Mouse (Mus musculus) thymus, postnatal 25 days (tissue): ENCODE data around the gene Gm42674.
A peak's percentile ranks its signal among the peaks of the same experiment; 100 is the strongest.

Source experiments
- DNase-seq: peaks from one replicate; pipeline ENCODE4 v3.0.0; 2022

The Gm42674 gene

DNA sequence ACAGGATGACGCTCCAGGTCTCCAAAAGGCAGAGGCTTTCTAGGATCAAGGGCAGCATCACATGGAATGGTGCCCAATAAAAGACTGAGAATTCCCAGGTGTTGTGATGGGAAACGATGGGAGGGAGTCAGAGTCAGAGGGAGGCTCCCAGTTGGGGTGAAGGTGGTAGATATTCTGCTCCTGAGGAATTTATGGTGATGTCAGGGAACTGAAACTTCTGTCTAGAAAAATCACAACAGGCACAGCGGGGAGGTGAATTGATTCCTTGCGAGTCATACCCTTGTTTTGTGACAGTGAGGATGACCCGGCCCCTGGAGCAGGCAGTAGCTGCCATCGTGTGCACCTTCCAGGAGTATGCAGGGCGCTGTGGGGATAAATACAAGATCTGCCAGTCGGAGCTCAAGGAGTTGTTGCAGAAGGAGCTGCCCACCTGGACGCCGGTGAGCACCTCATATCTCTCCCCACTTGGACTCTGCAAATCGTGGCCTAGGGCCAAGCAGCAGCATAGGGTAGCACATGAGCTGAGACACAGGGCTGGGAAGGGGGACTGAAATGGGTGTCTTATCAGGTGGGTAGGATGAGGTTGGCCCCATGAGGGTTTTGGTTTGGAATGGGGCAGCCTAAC, at the start of gene Gm42674:
Gm42674 (plus strand) TSS at position 419 of the 625 bp plus-strand sequence.
- DNase-seq = no peak

- DNase-seq = no peak
Measured at GRCm38 (mm10) chr3:90552231-90552630, 49.5 kb upstream of the Gm42674 start.

DNA sequence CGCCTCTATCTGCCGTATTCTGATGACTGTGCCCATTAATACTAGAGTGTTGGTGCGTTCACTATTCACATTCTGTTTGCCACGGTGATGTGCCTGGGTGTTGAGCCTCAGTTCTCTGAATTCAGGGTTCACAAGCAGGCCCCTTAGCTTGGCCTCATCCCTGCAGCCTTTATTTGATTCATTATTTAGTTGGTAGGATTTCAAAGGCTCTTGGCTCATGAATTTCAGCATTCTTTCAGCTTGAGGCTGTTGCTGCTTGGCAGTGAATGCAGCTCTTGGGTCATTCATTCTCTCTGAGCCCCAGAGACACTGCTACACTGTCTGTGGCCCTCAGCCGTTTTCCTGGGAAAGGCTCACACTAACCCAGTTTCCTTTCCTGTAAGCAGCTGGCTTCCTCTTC, 45.8 kb upstream of the Gm42674 start:
- DNase-seq = no peak

GRCm38 (mm10) chr3:90560008-90560628, 41.6 kb upstream of the Gm42674 start, which contains the start of gene S100a3:
TSS of gene S100a3 (plus strand) at chr3:90560578.
- DNase-seq = no peak

DNA sequence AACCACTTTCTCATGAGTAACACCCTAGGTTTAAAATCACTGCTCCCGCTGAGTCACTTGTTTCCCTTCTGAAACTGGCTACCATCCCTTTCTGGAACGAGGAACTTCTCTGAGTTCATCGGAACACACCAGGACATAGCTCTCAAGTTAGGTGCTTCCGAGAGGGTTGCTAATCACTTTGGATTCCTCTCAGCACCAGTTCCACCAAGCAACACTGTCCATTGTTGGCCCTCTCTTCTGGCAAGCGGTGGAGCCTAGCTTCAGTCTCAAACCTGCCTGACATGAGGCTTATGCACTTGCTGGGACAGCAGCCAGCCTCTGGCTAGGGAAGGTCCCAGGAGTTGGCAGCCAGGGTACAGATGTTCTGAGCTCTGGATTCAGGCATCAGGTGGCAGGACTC, 27.0 kb upstream of the Gm42674 start:
- DNase-seq = no peak

GRCm38 (mm10) chr3:90575320-90575719, 26.4 kb upstream of the Gm42674 start:
- DNase-seq = no peak

DNA sequence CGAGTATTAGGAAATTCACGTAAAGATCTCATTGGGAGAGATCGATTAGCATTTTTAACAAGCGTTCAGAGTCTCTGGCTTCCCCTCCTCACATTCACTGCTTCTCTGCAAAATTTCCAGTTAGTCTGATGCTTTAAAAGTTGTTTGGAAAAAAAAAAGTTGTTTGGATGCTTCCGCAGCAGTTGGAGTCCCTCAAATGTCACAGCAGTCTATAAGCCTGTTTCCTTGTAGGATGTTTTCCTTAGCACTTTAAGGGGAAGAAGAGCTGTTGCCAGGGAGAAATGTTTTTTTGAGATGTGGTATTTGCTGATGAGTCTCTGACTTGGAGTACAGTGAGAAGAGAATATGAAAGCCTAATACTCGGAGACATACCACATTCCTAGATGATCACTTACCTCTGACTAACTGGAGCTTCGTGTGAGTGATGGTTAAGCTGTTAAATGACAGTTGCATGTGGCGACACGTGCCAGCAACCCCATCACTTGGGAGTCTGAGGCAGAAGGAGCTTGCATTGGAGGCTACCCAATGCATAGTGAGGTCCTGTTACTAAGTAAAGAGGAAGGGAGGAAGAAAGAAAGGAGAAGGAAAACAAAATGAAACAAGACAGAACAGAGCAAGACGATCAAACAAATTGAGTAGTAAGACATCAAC, 25.2 kb upstream of the Gm42674 start:
- no peak for DNase-seq

GRCm38 (mm10) chr3:90579433-90579832, 22.3 kb upstream of the Gm42674 start:
- DNase-seq = no peak

DNA sequence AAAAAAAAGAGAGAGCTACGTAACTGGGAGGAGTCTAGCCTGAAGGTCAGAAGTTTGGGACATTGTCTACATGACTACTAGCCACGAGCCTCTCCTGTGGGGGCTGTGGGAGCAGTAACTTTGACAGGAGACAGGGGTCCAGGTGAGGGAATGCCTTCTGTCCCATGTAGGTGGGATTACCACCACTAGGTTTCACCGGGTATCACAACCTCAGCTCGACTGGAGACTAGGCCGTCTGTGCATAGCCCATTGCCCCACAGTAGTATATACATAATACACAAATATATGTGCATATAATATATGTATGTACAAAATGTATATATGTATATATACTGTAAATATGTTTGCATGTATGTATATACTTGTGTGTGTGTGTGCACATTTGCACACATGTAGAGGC, 20.6 kb upstream of the Gm42674 start:
- no peak for DNase-seq

DNA sequence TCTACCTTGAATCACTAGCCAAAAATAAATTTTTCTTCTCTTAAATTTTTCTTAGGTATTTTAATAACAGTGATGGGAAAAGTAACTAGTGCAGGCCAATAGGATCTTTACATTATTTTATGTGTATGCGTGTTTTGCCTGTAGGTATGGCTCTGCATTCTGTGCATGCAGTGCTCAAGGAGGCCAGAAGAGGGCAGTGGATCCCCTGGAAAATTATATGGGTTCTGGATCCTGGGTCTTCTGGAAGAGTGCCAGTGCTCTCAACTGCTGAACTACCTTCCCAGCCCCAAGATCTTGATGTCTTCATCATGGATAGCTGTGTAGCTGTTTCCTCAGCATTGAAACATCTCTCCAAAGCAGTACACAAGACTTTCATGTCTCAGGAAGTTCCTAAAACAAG, 19.5 kb upstream of the Gm42674 start:
- DNase-seq = peak; percentile 34

DNA sequence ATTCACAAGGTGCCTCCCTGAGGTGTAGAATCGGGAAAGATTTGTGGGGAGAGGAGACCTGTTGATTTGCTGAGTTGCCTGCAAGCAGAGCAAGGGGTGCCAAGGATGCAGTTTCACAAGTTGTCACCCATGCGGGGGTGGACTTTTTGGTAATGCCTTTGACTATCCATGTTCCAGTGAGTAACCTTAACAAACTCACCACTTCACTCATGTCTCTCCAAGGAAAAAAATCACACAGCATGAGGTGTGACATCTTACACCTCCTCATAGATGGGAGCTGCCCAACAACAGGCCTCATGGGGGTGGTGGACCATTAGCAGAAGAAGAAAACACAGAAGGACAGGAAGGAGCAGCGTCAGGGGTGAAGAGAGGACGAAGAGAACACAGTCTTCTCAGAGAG, 19.1 kb upstream of the Gm42674 start:
- DNase-seq = no peak

DNA sequence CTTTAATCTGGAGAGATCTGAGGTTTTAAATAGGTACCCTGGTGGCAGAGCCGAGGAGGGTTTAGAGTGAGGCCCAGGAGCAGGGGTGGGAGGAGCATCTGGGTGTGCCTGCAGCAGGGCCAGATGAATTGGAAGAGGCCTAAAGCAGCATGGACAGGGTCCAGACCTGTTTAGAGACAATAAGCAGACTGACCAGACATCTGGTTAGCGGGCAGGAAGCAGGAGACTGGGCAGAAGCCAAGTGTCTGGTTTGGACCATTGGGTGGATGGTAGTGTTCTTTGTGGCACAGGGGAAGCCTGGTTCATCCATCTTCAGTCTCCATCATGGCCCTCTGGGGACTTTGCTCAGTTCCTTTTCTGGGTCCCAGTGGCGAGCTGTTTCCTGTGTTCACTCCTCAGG, 17.8 kb upstream of the Gm42674 start:
- no peak for DNase-seq

DNA sequence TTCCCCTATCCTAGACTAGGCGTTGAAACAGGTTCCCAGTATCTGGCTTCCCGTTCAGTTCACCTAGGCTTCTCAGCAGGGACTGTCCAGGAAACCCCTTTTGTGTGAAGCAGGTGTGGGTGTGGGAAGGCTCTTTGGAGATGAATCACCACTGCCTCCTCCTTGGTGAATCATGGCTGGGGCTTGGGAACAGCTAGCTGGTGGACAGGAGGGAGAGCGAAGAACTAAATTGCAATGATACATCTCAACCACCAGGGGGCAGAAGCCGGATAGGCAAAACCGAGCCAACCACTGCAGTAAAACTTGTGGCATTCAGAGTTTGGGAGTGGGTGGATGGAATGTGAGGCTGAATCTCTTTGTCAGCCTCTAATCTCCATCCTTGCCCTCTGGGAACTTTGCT, 16.1 kb upstream of the Gm42674 start:
- peak; percentile 64 for DNase-seq

DNA sequence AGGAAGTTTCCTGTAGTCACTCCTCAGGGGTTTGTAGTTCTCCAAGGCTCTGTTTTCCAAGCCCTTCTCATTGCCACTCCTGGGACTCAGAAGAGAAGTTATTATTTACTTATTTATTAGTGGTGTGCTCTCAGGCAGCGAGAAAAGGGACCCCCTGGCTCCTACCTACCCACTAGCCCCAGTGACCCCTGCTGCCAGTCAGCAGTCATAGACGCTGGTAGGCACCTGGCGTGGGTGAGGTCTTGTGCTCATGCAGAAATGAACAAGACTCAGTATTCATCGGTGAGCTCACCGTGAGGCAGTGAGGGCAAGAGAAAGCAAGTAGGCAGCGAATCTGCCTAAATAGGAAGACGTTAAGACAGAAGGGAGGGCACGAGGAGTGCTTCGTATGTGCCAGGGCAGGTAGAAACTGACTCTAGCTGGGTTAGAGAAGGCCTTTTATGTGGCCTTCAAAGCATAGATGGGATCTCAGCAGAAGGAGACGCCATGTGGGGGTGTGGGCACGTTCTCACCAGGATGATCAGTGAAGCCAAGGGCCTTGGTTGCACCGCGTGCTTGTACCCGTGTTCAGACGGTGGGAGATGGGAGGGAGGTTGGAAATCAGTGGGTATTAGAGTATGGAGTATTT, 15.6 kb upstream of the Gm42674 start:
- DNase-seq = peak; percentile 58

- peak; percentile 87 for DNase-seq
Measured at GRCm38 (mm10) chr3:90586906-90587305, 14.8 kb upstream of the Gm42674 start.

DNA sequence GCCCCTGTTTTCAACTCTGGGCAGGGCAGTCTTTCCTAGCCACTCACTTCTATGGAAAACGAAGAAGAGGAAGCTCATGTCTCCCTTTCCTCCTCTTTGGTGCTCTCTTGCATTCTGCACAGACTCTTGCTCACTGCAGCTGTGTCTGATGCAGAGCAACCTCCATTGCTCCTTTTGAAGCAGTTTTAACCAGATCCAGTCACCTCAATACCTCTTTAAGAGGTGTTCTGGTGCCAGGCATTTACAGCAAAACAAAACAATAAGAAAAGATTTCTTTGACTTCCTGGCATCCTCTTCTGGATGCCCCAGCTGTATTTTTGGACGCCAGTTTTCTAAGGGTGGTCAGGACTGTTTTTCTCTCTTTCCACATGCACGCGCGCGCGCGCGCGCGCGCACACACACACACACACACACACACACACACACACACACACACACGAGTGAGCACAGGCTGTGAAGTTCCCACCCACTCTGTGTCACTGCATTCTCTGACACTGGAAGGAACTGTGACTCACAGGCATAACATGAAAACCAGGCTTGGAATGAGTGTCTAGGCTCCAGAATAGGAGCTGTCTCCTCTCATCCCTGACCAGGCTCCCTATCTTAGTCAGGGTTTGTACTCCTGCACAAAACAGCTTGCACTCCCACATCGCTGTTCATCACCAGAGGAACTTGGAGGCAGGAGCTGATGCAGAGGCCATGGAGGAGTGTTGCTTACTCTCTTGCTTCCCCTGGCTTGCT, 14.2 kb upstream of the Gm42674 start:
- DNase-seq = peak; percentile 22

- peak; percentile 59 for DNase-seq
Measured at GRCm38 (mm10) chr3:90589390-90589789, 12.3 kb upstream of the Gm42674 start.

DNA sequence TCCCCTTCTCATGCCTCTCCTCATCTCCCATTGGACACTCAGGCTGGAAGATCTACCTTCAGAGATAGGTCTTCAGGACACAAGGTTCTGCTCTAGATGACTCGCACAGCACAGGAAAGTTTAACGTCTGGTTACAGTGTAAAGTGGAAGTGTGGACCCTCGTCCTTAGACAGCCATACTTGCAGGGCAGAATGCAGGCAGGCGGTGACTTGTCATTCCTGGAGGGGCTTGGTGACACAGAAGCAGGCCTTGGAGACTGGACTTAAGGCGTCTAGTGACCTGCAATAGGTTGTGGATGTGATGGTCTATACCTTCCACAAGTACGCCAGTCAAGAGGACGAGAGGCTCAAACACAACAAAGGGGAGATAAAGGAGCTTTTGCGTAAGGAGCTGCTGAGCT, 11.8 kb upstream of the Gm42674 start, which contains the start of gene S100a2:
S100a2 (plus strand) TSS at position 301 of the 400 bp plus-strand sequence.
- no peak for DNase-seq

DNA sequence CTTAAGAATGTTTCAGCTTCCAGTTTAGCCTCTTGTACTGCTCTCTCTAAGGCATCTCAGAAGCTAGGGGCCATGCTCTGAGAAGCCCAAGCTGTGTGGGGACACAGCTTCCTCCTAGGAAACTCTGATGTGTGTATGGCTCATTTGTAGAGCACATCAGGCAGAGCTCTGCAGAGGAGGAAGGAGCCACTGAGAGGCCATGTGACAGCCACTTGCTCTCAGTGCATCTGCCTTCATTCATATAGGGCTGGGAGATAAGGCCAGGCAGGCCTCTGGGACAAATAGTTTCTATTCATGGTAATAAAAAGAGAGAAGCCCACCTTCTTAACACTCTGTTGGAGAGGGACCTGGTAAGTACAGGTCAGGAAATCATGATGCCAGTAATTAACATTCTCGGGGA, 7.2 kb upstream of the Gm42674 start:
- DNase-seq = no peak

DNA sequence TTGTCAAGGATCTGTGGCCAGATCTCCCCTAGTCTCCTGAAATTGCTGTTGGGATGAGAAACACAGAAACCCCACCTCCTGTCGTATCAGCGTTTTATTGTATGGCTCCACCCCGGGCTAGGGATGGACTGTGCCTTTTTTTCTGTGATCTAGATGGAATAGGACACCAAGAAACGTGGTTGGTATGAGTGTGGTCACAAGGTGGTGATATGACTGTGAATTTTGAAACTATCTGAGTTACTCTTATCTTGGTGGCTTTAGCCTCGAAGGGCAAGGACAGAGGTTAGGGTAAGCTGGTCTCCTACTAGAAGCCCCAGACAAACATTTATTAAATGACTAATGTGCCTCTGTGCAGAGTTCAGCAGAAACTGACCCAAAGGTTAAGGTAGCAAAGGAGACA, 6.1 kb upstream of the Gm42674 start:
- DNase-seq = no peak

GRCm38 (mm10) chr3:90596810-90597209, 4.9 kb upstream of the Gm42674 start:
- DNase-seq = no peak

DNA sequence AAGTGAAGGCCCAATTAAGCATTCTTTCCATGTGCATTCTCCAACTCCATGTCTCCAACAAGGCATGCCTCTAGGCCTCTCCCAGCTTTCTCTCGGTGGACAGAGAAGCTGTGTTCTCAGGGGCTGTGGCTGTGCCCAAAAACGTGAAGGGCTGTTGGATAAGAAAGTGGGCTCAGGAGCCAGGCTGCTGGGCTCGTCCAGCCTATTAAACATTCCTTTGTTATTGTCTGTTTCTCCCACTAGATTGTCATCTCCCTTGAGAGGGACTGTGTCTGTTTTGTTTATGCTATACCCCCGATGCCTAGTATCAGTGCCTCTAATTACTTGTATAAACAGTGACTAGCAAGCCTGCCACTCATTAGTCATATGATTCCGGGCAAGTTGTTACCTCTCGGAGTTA, 4.0 kb upstream of the Gm42674 start:
- no peak for DNase-seq

DNA sequence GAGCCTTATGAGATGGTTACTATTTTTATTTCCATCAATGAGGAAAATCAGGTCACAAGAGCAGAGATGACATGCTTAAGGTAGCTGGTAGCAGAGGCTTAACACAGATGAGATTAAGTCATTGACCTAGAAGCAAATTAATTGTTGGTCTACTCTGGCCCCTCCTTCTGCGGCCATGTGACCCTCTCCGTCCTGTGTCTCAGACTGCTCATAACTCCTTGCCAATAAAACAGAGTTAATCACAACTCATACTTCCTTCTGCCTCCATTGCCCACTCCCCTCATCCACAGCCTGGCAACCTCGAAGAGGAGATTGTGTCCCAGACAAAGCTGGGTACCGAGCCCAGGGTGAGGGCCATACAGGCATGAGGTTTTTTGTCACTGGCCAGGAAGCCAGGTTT, 3.5 kb upstream of the Gm42674 start:
- no peak for DNase-seq
